Mouse (Mus musculus): Measurements from ENCODE around the gene Trim8.

Trim8 gene

DNA sequence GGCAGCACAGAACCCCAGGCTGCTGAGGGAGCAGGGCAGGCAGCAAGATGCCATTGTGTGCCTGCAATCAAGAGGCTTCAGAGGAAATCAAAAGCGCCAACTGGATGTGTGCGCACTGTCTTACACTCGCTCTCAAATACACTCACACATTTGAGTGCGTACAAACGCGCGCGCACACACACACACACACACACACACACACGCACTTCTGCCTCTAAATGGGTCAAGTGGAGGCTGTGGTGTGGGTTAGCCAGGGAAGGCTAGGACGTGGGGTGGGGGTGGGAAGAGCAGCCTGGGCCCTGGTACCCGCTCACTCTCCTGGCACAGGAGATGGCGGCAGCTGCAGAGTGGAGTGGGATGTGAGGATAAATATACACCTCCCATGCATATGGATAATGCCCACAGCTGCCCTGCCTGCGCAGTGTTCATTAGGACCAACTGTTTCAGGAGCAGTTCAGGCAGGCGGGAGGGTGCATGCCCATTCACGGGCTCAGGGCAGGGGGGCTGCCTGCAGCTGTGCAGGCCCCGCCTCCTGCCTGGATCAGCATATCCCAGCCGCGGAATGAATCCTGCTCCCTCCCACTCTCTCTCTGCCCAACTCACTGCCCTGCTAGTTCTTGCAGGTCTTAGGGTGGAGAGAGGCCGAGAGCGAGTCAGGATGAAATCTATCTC, 22.1 kb downstream of the Trim8 start:
- peak; percentile 81 to 87 for DNase-seq (ENCODE audit: low spot score in 2 of 2)

DNA sequence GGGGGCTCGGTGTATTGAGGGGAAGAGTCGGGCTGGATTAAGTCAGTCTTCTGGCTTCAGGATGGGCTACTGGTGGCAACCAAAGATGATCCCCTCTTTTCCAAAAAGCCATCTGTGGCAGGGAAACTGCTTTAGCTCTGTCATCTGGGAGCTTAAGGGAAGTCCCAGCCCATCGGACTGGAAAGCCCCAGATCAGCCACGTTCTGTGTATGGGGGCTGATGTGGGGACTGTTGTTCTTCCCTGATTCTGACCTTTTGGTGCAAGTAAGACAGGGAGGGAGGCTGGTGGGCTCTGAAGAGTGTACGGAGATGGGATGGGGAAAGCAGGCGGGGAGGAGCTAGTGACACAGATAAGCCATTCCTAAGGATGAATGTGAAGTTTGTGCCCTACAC, 22.6 kb downstream of the Trim8 start:
- no peak for DNase-seq (ENCODE audit: low spot score in 2 of 2)

DNA sequence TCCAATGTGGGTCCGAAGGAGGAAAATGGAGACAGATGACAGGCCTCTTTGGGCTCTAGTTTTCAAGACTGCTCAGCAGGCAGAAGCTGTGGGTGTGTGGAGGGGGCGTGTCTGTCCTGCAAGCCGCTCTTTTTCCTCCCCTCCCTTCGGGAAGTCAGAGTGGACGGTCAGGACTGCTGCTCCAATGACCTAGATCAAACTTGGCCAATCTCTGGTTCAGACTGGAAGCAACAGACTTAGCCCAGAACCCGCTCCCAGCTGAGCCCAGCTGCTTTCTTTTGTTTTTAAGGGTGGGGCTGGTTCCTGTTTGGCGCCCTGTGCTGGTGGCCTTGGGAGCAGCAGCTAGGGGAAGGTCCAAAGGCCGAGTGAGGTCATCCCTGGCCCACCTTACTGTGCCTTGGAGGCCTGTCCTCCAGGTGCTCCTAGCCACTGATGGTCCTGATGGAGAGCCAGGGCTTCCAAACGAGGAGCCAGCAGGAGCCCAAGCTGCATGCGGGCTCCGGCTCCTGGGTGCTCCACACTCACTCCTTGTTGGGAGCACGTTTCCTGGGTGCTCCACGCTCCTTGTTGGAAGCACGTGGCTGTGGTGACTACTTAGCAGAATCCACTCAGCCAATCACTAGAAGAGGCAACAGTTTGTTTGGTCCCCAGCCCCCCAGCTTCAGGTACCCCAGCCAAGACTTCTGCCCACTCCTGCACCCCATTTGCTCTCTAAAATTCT, 23.3 kb downstream of the Trim8 start:
- no peak for DNase-seq (ENCODE audit: low spot score in 2 of 2)

DNA sequence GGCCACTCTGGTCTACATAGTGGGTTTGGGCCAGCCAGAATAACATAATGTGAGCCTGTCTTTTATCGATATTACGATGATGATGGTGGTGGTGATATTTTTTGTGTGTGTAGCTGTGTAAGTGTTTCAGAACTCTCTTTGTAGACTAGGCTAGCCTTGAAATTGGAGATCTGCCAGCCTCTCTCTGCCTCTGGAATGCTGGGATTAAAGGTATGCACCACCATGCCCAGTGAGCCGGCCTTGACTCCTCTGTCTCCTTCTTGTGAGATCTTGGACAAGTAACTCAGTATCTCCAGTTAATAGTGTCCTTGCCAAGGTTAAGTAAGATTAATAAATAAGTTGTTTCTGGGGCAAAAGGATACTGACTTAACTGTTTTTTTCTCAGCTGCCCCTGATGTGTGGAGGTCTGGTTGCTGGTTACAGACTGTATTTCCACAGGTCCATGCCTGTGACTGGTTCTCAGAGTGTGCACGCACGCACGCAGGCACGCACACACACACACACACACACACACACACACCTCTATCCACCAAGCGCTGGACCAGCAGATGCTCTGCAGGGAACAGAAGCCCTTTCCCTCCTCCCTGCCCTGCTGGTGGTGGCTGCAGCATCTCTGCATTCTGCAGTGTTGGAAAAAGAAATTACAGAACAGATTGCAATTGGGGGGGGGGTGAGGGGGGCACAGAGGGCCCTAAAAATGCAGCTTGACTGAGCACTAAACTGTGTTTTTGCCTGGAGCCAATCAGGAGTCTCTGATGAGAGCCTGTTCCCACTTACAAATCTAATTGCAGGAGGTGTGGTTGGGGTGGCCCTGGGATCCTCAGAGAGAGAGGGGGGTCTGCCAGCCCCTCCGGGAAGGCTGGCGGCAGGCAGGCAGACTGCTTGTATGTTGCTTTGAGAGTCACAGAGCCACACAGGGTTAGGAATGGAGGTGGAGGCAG, 24.5 kb downstream of the Trim8 start:
- no peak for DNase-seq (ENCODE audit: low spot score in 2 of 2)

DNA sequence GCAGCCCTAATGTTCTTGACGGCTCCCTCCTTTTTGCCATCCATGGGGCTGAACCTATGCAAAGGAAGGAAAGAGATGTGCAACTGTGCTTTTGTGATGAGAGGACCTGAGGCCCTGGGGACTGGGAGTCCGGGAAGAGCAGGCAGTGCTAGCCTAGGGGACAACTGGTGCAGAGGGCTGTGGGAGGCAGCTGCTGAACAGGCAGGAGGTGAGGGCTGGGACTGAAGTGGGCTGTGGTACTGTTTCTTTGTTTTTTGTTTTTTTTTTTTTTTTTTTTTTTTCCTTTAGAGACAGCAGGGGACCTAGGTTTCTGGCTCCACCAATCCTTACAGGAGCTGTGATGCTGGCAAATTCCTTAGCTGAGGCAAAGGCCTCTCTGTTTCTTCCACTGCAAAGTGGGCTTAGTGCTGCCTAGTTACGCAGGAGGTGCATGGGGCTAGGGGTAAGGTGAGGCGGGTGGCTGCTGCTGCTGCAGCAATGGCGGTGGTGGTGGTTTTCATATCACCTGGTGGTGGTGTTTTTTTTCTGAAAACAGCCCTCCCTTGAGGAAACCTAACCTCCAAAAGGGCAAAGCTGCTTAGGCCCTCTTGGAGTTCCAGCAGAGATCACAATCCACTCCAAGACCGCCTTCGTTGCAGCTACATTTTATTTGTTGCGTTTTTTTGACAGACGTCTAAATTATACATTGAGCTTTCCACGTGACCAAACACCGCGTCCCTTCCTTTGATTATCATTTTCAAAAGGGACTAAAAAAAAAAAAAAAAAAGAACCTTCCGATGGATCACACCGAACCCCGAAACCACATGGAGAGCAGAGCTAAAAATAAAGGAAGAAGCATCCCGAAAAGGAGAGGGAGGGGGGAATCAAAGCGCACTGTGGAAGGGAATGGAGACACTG, 26.4 kb downstream of the Trim8 start:
- DNase-seq (ENCODE audit: low spot score in 2 of 2) = no peak

DNA sequence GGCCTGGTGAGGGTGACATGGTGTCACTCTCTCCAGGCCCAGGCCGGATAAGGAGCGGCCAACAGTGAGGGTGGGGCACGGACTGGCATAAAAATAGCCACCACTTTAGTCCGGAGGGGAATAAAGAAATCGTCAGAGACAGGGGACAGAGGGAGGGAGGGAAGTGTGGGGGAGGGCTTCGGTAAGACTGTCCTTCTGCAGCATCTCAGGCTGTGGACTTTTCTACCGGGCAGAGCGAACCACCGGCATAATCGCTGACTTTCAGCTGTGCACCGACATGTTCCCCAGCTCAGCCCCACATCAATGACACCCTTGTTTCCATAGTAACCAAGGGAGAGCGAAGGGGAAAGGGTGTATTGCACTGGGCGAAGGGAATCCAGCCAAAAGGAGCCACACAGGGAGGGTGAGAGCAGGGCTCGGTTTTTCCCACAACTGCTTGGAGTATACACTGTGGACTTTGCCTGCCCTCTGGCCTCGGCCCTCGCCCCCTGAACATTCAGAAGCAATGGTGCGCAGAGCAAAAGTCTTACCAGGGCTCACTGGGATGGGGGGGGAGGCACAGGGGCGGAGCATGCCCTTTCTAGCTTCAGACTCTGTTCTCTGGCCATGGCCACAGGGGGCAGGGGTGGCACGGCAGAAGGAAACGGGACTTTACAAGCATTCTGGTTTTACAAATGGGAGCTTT, 27.2 kb downstream of the Trim8 start:
- DNase-seq (ENCODE audit: low spot score in 2 of 2) = no peak

DNA sequence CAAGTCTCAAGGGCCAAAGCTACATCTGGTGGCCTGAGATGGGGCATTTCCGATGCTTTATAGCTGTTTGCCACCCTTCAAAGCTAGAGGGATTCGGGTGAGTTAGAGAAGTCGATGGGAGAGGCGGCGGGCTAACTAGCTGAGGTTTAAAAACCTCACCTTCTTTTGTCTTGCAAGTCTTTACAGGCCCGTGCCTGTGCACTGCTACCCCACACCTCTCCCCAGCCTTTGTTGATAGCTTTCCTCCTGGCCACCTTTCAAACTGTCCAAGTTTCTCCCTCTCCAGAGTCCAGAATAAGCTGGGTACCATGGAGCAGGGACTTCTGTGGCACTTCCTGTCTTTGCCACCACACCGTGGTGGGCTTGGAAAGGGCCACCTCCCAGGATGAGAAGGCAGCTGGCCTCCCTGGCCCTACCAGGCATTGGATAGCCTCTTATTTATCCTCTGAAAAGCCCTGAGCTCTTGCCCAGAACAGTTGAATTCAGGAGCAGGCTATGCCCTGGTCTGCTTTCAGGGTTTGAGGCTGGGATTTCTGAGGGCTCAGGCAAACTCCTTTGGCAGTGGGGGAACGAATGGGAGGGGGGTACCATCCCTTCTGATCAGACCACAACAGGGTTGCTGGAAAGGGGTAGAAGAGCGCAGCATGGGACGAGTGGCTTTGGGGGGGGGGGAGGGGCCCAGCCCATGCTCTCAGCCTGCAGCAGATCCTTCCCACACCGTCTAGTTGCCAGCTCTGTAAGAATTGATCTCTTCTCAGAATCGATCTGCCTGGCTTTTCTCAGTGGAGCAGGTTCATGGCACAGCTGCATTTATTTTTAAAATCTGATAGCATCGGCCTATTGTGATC, 28.3 kb downstream of the Trim8 start:
- no peak for DNase-seq (ENCODE audit: low spot score in 2 of 2)

DNA sequence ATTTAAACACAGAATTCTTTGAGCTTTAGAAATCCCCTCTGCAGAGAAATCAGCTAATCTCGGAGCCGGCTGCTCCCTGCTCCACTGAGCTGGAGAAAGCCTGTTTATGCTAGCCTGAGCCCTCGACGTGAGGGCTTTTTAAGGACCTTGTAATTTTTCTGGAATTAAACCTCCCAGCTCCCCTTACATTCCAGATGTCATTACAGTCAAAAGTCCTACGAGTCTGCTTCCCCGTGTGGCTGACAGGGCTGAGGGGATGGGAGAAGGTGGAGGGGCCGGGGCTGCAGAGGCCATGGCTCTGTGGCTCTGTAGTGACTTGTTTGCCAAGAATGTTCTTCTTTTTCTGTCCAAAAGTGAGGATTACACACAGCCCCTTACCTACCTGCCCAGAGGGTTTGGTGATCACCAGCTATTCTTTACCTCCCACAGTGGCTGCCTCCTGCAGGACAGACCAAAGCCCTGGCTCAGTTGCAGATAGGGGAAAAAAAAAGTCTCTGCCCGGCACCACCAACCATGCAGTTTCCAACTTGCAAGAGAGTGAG, 29.0 kb downstream of the Trim8 start:
- no peak for DNase-seq (ENCODE audit: low spot score in 2 of 2)

DNA sequence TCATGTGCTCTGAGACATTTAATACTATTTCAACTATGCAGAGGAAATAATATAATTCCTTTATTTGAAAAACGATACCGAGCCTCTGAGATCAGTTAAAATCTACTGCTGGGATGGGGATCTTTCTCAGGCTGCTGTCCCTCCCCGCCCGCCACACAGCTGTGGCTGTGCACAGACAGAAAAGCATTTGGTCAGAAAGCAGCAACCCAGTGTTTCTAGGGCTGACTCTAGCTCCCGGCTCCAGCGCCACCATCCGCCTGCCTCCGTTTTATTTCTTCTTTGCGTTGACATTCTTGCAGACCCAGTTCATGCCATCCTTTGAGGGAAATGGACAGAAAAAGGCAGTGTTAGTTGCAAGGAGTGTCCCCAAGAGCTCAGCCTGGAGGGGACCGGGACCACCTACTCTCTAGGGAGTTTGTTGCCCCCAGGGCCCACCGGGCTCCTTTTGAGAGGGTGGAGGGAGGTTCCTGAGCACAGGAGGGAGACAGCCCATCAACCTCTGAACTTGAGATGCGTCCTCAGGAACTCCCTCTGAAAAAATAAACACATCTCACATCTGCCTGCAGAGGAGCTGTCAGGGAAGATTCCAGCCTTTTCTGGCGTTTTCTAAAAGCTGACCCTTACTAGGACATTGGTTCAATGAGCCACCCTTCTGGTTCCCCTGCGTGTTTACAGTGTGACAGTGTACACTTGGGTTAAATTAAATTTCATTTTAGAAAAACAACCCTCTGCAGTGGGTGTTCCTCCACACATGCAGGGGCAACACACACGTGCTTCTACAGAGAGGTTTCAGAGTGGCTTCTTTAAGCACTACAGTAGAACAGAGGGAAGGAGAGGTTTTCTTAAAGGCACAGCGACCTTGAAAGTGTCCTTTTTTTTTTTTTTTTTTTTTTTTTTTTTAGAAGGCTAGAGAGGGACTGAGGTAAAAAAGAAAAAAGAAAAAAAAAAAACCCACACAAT, 29.8 kb downstream of the Trim8 start:
- DNase-seq (ENCODE audit: low spot score in 2 of 2) = no peak

DNA sequence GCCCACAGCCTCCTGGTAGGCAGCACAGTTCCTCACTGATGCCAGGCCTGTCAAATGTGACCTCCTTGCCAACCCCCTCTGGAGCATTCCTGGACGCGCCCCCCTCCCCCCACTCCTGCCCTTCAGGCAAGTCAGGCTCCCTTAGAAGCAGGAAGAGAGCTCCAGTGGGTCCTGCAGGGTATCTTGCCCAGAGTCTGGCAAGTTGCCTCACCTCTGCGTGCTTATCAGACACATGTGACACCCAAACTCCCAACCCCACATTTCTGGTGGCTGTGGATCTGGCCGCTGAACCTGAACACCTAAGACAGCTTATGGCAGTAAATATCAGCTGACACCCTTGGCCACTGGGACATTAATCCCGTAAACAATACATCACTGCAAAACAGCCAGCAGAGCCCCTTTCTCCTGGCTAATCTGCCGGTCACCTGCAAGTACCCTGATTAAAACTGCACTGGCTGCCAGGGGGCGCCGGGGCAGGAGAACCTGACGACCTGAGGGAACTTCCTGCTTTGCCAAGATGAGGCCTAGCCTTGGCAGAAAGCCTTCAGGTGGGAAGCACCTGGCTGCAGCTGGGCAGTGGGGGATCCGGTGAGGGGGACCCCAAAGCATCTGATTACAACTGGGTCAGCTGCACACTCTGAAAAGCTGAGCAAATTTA, 30.7 kb downstream of the Trim8 start:
- DNase-seq (ENCODE audit: low spot score in 2 of 2) = no peak

DNA sequence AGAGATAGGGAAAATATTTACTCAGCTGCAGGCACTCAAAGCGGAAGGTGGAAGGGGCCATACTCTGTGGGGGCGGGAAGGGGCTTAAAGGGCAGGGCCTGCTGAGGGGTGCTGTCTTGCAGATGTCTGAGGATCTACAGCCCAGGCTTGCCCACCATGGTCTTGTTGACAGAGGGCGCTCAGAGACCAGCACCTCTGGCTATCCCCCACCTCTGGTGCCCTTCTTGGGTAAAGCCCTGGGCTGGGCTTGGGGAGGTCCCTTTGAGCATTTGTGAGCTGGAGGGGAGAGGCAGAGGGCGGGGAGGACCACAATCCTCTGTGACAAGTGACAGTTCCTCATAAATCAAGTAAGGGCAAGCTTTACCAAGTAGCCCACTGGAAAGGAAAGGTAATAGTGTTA, 31.6 kb downstream of the Trim8 start:
- no peak for DNase-seq (ENCODE audit: low spot score in 2 of 2)

DNA sequence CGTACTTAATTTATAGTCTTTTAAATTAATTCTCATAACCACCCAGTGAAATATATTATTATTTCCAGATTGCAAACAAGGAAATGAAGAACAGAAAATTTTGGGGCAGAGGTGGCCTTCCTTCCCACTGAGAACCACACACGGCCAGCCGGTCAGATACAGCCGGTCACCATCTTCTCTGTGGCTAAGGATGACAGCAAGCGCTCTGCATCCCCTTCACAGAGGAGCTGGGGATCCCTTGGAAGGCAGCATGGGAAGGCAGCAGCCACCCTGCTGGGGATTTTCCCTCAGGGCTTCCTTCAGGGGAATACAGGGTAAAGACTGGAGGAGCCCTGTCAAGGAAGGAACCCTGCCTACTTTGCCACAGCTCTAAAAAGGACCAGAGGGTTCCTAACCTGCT, 32.0 kb downstream of the Trim8 start:
- DNase-seq (ENCODE audit: low spot score in 2 of 2) = no peak

DNA sequence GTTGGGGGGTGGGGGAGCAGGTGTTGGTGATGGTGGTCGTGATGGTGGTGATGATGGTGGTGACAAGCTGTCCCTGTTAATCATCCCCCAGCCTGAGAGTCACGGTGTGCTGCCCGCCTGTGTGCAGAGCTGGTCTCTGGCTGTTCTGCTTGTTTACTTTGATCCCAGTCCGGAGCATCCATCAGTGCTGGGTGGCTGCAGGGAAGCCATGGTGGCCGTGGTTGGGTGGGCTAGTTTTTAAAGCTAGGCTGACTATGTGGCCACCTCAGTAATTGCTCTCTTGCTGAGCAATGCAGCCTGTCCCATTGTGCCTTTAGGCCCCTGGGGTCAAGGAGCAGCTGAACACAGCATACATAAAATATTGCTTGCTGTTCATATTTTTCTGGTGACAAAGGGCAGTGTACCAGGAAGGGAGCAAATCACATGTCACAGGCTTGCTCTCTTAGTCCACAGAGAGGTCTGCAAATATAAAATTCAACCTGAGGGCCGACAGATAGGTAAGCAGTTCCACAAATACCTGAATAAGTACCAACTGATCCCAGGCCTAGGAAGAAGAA, 33.1 kb downstream of the Trim8 start:
- DNase-seq (ENCODE audit: low spot score in 2 of 2) = no peak

DNA sequence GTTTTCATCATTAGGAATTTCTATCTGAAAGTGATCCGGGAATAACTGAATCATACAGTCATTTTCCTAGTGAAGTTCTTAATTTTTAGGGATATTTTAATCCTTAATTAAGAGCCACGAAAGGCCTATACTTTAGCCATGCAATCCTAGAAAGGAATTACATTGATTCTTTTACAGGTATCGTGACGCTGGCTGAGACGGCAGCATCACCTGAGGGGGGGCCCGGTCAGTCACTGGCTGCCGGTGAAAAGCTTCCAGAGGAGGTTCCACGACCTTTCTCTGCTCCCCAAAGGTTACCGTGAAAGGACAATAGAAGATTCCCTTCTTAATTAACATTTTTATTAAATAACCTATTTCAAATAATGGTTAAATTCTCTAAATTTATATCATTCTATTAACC, 35.9 kb downstream of the Trim8 start:
- no peak for DNase-seq (ENCODE audit: low spot score in 2 of 2)

DNA sequence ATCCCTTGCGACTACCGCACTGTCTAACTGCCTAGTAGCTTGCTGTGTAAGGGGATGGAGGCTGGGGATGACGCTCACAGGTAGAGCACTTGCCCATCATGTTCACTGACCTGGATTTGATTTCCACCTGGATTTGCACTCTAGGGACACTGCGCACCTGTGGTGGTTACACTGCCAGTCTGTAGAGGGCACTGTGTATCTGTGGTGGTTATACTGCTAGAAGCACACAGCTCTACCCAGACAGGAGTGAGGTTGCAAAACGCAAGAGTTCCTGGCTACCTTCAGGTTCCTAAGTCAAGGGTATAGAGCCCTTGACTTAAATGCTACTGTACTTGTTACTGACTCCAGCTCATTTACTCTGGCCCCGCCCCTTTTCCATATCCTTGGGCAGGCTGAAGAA, 36.7 kb downstream of the Trim8 start:
- no peak for DNase-seq (ENCODE audit: low spot score in 2 of 2)

DNA sequence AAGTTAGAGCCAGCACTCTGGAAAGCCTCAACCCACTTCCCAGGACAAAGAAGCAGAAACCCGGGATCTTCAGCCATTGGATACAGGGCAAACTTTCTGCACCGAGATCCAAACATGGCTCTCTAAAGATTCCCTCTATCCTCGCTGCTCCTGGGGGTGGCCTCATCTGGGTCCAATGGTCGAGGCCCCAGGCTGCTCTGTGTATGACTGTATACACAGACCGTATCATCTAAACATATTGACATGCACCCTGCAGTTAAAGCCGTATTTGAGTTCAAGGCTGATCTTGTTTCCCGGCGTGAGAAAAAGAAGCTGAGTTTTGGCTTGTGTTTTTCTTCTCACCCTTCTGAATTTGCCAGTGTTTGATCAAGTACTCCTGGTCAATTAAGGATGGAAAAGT, 41.2 kb downstream of the Trim8 start:
- no peak for DNase-seq (ENCODE audit: low spot score in 2 of 2)

DNA sequence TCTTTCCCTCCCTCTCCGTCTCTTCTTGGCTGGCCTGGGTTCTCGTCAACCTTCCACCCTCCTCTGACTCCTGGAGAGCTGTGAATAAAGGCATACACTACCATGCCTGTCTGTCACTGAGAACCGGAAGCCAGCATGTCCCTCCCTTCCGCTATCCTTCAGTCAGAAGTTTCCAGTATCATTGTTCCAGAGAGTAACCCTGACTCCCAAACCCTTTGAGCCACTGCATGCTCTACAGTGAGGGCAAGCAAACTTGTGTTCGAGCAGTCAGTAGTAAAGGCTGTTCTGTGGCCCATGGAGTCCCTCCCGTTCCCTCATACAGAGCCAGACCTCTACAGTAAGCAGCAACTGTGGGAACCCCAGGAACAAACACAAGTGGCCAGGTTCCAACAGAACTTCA, 46.1 kb downstream of the Trim8 start:
- DNase-seq (ENCODE audit: low spot score in 2 of 2) = no peak

DNA sequence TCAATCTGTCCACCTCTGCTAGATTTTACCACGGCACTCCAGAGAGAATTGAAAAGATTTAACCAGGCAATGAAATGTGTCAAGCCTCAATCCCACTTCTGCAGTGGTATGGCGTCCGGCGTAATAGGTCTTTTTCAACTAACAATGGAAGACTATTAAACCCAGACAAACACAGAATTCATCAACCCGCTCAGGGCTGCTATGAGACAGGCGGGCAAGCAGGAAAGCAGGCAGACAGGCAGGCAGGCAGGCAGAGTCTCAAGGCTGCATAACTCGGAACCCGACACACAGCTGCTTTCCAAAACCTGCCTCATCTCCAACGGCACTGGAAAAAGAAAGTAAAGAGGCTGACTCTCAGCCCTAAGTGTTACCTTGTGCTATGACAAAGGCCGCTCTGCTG, 46.6 kb downstream of the Trim8 start:
- no peak for DNase-seq (ENCODE audit: low spot score in 2 of 2)
